Mouse (Mus musculus): ENCODE data around the gene Arhgap6.
"Not testable (repeated sequence)": the region's sequence is repeated elsewhere in the genome, so short reads cannot be mapped to it uniquely, and the experiment has no call there.

Gene Arhgap6

DNA sequence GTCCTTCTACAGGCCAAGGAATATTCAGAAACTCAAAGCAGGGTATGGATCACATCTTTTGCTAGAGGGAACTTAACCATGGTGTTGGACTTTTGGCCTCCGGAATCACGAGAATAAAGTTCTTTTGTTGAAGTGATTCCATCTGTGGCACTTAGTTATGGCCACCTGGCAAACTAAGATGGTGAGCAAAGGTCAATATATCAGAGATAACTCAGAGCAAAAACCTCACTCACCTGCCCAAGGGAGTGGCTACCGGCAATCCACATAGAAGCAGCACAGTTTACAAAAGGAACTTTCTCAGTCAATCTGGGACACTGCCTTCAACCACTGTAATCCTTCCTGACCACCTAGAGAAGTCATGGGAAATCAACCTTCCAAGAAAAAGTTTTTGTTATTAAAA is 513.7 kb downstream of the Arhgap6 start:
- no peak for DNase-seq (ENCODE audit: low read depth, low spot score)

DNA sequence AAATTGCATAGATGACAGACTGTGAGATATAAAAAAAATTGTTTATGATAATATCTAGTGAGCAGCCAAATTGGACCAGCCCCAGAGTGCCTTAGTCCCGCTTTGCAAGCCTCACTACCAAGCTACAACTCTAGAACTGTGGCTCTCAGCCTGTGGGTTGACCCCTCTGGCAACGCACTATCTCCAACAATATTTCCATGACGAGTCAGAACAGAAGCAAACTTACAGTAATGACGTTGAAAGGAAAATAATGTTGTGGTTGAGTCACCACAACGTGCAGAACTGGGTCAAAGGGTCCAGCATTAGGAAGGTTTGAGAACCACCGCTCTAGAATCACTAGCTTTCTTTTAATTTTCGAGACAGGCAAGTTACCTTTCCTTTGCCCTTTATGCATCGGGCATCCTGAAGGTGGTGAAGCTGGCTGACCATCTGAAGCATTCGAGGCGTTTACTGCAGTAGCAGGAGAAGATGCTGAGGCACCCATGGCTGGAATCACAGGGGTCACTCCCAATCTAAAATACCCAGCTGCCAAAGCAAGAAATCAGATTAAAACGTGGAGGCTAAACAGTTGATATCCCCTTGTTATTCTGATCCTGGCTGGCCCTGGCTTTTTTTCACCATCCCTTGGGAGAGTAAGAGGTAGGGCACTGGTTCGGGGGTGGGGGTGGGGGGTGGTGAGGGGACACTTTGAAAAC is 524.3 kb downstream of the Arhgap6 start:
- no peak for DNase-seq (ENCODE audit: low read depth, low spot score)

DNA sequence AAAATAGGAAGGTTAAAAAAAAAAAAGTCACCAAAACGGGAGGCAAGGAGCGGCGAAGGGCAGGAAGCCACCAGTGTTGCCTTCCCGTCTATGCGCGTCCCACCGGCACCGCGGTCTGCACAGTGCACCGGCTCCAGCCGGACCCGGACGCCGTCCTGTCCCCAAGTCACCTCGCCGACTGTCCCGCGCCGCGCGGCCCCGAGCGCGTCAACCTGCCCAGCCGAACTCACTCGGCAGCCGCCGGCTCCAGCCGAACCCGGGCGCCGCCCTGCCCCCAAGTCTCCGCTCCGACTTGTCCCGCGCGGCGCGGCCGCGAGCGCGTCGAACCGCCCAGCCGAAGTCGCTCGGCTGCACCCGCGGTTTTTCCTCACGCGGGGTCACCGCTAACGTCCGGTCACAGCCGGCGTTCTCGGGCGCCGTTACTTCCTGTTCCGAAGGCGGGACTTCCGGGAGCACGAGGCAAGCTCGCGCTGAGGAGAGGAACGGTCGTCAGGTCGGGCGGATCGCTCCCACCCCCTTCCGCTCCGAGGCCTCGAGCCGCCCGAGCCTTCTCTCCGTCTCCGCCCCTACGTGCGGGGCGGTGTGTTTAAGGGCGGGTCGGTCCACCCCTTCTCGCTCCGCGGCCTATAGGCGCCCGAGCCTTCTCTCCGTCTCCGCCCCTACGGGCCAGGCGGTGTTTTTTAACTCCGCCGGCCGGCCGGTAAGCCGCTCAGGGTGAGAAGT is 525.2 kb downstream of the Arhgap6 start, which contains the start of gene Hccs:
TSS of gene Hccs (minus strand) at position 428 of the 723 bp plus-strand sequence.
- DNase-seq (ENCODE audit: low read depth, low spot score): peak; percentile 83

DNA sequence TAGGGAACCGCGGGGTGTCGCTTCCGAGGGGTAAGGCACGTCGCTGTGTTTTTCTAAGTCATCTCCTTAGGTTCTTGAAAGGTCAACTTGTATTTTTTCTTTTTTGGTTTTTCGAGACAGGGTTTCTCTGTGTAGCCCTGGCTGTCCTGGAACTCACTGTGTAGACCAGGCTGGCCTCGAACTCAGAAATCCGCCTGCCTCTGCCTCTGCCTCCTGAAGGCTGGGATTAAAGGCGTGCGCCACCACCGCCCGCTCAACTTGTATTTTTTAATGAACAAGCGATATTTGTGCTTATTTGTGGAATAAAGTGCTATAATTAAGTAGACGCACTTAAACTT is 525.7 kb downstream of the Arhgap6 start:
- not testable (repeated sequence) for DNase-seq (ENCODE audit: low read depth, low spot score)

DNA sequence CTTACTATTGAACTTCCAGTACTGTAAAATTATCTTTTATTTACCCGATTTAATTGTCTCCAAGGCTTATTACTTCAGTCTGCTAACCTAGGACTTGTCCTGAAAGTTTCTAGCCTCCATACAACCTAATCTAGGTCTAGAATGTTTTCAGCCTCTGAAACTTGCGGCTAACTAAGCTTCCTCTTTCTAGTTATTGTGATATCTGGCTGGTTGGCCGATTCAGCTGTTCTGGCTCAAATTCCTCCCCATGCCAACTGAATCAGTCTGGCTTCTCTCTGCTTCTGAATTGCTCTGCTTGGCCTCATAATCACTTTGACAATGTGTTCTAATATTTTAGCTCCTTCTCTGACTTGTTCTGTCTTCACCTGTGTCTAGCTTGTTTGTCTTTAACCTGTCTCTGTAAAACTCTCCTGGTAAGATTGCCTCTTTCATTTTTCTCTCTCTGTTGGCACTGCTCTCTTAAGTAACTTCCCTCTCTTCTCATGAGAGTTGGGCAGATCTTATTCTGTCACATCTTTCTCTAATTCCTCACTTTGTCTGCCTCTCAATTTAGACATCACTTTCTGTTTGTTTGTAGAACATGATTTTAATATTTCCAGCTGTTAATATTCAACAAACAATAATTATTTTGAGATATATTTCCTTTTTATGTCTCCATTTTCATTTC is 531.2 kb downstream of the Arhgap6 start:
- no peak for DNase-seq (ENCODE audit: low read depth, low spot score)

DNA sequence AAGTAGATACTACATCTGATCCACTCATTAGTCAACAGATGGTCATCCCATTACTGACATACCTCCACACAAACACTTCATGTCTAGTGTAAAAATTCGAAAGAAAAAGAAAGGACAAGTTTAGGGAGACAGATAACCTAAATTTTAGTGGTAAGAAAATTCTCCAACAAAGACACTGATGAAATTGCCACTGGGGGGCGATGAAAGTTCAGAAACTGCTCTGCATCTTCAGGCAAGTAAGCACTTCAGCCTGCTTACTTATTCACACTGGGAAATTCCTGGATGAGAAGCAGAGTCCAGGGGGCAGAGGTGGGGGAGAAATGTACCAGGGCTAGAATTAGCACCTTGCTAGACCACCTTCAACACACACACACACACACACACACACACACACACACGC is 537.4 kb downstream of the Arhgap6 start:
- DNase-seq (ENCODE audit: low read depth, low spot score): no peak

DNA sequence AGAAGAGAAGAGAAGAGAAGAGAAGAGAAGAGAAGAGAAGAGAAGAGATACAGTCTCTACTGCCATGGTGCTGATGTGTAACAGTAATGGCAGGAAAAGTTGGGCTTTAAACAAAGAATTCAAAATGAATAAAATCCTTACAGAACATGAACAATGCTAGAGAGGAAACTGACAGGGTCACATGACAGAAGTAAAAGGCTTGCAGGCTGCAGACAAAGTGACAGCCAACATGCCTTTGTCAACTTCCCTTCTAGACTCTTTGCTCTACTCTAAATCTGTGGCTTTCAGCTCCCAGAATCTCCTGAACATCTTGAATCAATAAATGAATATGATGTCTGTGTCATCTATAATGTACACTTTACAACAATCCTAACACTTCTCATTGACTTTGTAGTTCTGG is 542.7 kb downstream of the Arhgap6 start:
- DNase-seq (ENCODE audit: low read depth, low spot score): no peak

DNA sequence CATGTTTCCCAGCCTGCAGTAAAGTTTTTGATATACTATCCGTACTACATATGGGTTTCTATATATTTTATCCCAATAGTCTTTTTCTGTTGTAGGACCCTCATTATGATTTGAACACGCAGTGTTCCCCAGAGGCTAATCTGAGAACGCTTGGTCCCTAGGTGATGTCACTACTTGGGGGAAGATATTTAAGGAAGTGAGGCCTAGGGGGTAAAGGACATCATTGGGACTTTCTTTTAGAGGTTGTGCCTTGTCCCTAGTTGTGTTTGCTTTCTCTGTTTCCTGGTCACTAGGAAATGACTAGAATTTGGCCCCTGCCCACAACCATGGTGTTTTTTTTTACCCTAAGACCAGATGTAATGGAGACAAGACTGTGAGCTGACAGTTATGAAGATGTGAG is 543.3 kb downstream of the Arhgap6 start:
- no peak for DNase-seq (ENCODE audit: low read depth, low spot score)
